In the genomic region with DNA sequence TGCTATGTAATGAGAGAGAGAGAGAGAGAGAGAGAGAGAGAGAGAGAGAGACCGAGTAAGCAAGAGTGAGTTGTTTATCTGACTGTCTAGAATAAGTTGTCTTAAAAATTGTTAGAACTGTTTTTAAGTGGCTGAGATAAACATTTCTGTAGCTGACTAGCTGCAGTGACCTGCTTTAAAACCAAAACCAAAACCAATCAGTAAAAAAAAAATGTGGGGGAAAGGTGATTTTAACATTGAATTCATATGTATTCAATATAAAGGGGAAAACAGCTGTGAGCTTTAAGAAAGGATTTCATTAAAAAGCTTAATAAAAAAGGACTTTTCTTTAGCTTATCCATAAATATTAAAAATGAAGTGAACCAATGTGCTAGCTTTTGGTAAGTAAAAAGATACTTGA, we compare ENCODE assay signal across 14 mouse cellular contexts.
"Had no signal": no experiment of that assay in that cellular context is flagged by ENCODE, and none has a peak within 500 bp of the region (broad histone marks: within the 10 kb centered on the region; RNA-seq: fewer than 3 reads in every experiment).

No protein-coding gene starts in this region.

- H3K4me1 ChIP-seq: midbrain, embryonic 12.5 days had no signal

- H3K9me3 ChIP-seq: intestine, embryonic 15.5 days; limb, embryonic 12.5 days; lung, embryonic 15.5 days; midbrain, embryonic 12.5 days; neural tube, embryonic 15.5 days had no signal

- H3K27me3 ChIP-seq: intestine, embryonic 15.5 days; limb, embryonic 12.5 days; lung, embryonic 15.5 days; midbrain, embryonic 12.5 days; neural tube, embryonic 15.5 days had no signal

- ATAC-seq: intestine, embryonic 15.5 days had no signal

- H3K4me3 ChIP-seq: intestine, embryonic 15.5 days; limb, embryonic 12.5 days; lung, embryonic 15.5 days; midbrain, embryonic 12.5 days; neural tube, embryonic 15.5 days had no signal

- H3K4me2 ChIP-seq: intestine, embryonic 15.5 days; limb, embryonic 12.5 days; liver, embryonic 11.5 days; lung, embryonic 15.5 days; midbrain, embryonic 12.5 days; neural tube, embryonic 15.5 days had no signal

- H3K36me3 ChIP-seq: intestine, embryonic 15.5 days; limb, embryonic 12.5 days; lung, embryonic 15.5 days; midbrain, embryonic 12.5 days; neural tube, embryonic 15.5 days had no signal

- H3K9ac ChIP-seq: intestine, embryonic 15.5 days; limb, embryonic 12.5 days; lung, embryonic 15.5 days; midbrain, embryonic 12.5 days; neural tube, embryonic 15.5 days had no signal

- DNase-seq: kidney, adult 18-20 months; kidney, postnatal 10 days; kidney, postnatal 4 days; lung, postnatal 14 days; right cerebral cortex, postnatal 4 days; spleen, adult 18-20 months; thymus, adult 2 months; thymus, postnatal 25 days had no signal

- H3K27ac ChIP-seq: intestine, embryonic 15.5 days; limb, embryonic 12.5 days; lung, embryonic 15.5 days; midbrain, embryonic 12.5 days; neural tube, embryonic 15.5 days had no signal
